Mouse (Mus musculus): ENCODE results near the gene Nfib. TPM values are rescaled to one million over a fixed set of nuclear protein-coding genes. Genes with fewer than 3 reads are reported as not detected.

The Nfib gene
- polyA plus RNA-seq, 1 experiment from 2014 or later: 59.0 TPM

GRCm38 (mm10) chr4:82715833-82716232 lies 10.3 kb upstream of the Nfib start:
- no peaks in the 10 kb centered on the region for H3K4me1 ChIP-seq (ENCODE audit: control insufficient read depth, insufficient read depth, low read length)
- H3K9ac ChIP-seq (ENCODE audit: low read depth, low read length): no peak overlapping the region
- no peak overlapping the region for H3K4me3 ChIP-seq (ENCODE audit: low read depth, low read length)
- no peak overlapping the region for H3K27ac ChIP-seq (ENCODE audit: low read depth, low read length)
- H3K4me2 ChIP-seq: no peak overlapping the region
- no peak for ATAC-seq (replicated peaks; ENCODE audit: insufficient number of reproducible peaks, low FRiP score, low TSS enrichment)
- no peaks in the 10 kb centered on the region for H3K27me3 ChIP-seq (ENCODE audit: control insufficient read depth, insufficient read depth, low read length)
- 73% methylated on average over 2 of the region's 2 CpGs for WGBS (ENCODE audit: insufficient replicate concordance)
- no peaks in the 10 kb centered on the region for H3K36me3 ChIP-seq (ENCODE audit: control insufficient read depth, insufficient read depth, low read length)
- H3K9me3 ChIP-seq (replicated peaks; ENCODE audit: control insufficient read depth, low read length): no peaks in the 10 kb centered on the region

GRCm38 (mm10) chr4:82711611-82712295 lies 6.2 kb upstream of the Nfib start:
- H3K36me3 ChIP-seq (ENCODE audit: control insufficient read depth, insufficient read depth, low read length): no peaks in the 10 kb centered on the region
- no peaks in the 10 kb centered on the region for H3K27me3 ChIP-seq (ENCODE audit: control insufficient read depth, insufficient read depth, low read length)
- no peak for ATAC-seq (replicated peaks; ENCODE audit: insufficient number of reproducible peaks, low FRiP score, low TSS enrichment)
- no peak overlapping the region for H3K4me2 ChIP-seq
- peaks cover 9% of the 10 kb centered on the region for H3K4me1 ChIP-seq (ENCODE audit: control insufficient read depth, insufficient read depth, low read length)
- 70% methylated on average over 7 of the region's 7 CpGs for WGBS (ENCODE audit: insufficient replicate concordance)
- H3K4me3 ChIP-seq (ENCODE audit: low read depth, low read length): no peak overlapping the region
- H3K9ac ChIP-seq (ENCODE audit: low read depth, low read length): no peak overlapping the region
- no peak overlapping the region for H3K27ac ChIP-seq (ENCODE audit: low read depth, low read length)
- H3K9me3 ChIP-seq (replicated peaks; ENCODE audit: control insufficient read depth, low read length): no peaks in the 10 kb centered on the region

GRCm38 (mm10) chr4:82709666-82710065 lies 4.1 kb upstream of the Nfib start:
- H3K9me3 ChIP-seq (replicated peaks; ENCODE audit: control insufficient read depth, low read length): no peaks in the 10 kb centered on the region
- H3K27ac ChIP-seq (ENCODE audit: low read depth, low read length): no peak overlapping the region
- H3K27me3 ChIP-seq (ENCODE audit: control insufficient read depth, insufficient read depth, low read length): no peaks in the 10 kb centered on the region
- ATAC-seq (replicated peaks; ENCODE audit: insufficient number of reproducible peaks, low FRiP score, low TSS enrichment): no peak
- no peaks in the 10 kb centered on the region for H3K36me3 ChIP-seq (ENCODE audit: control insufficient read depth, insufficient read depth, low read length)
- no peak overlapping the region for H3K9ac ChIP-seq (ENCODE audit: low read depth, low read length)
- H3K4me3 ChIP-seq (ENCODE audit: low read depth, low read length): no peak overlapping the region
- peaks cover 22% of the 10 kb centered on the region for H3K4me1 ChIP-seq (ENCODE audit: control insufficient read depth, insufficient read depth, low read length)
- no peak overlapping the region for H3K4me2 ChIP-seq
- 41% methylated on average over 6 of the region's 6 CpGs for WGBS (ENCODE audit: insufficient replicate concordance)

- Histone ChIP-seq H3K4me3 (ENCODE audit: low read depth, low read length) (no peak overlapping the region), H3K4me2 (no peak overlapping the region), H3K36me3 (ENCODE audit: control insufficient read depth, insufficient read depth, low read length) (no peaks in the 10 kb centered on the region), H3K9ac (ENCODE audit: low read depth, low read length) (no peak overlapping the region), H3K27me3 (ENCODE audit: control insufficient read depth, insufficient read depth, low read length) (no peaks in the 10 kb centered on the region), H3K4me1 (ENCODE audit: control insufficient read depth, insufficient read depth, low read length) (peaks cover 32% of the 10 kb centered on the region), H3K9me3 (replicated peaks; ENCODE audit: control insufficient read depth, low read length) (no peaks in the 10 kb centered on the region), H3K27ac (ENCODE audit: low read depth, low read length) (no peak overlapping the region)
- no peak for ATAC-seq (replicated peaks; ENCODE audit: insufficient number of reproducible peaks, low FRiP score, low TSS enrichment)
- 68% methylated on average over 2 of the region's 2 CpGs for WGBS (ENCODE audit: insufficient replicate concordance)
These were observed 462 bp upstream of the Nfib start for GRCm38 (mm10) chr4:82706012-82706411.

GRCm38 (mm10) chr4:82704079-82704830 lies 1.3 kb downstream of the Nfib start:
- Histone ChIP-seq H3K9ac (ENCODE audit: low read depth, low read length) (no peak overlapping the region), H3K27me3 (ENCODE audit: control insufficient read depth, insufficient read depth, low read length) (no peaks in the 10 kb centered on the region), H3K4me1 (ENCODE audit: control insufficient read depth, insufficient read depth, low read length) (peaks cover 29% of the 10 kb centered on the region), H3K27ac (ENCODE audit: low read depth, low read length) (no peak overlapping the region; the same call in 1 of the 2 replicates), H3K9me3 (replicated peaks; ENCODE audit: control insufficient read depth, low read length) (no peaks in the 10 kb centered on the region), H3K4me3 (ENCODE audit: low read depth, low read length) (no peak overlapping the region), H3K36me3 (ENCODE audit: control insufficient read depth, insufficient read depth, low read length) (no peaks in the 10 kb centered on the region), H3K4me2 (no peak overlapping the region)
- WGBS (ENCODE audit: insufficient replicate concordance): 74% methylated on average over 19 of the region's 19 CpGs
- no peak for ATAC-seq (replicated peaks; ENCODE audit: insufficient number of reproducible peaks, low FRiP score, low TSS enrichment)

GRCm38 (mm10) chr4:82702808-82703207 lies 2.7 kb downstream of the Nfib start:
- no peak for ATAC-seq (replicated peaks; ENCODE audit: insufficient number of reproducible peaks, low FRiP score, low TSS enrichment)
- H3K4me3 ChIP-seq (ENCODE audit: low read depth, low read length): no peak overlapping the region
- no peak overlapping the region for H3K9ac ChIP-seq (ENCODE audit: low read depth, low read length)
- H3K36me3 ChIP-seq (ENCODE audit: control insufficient read depth, insufficient read depth, low read length): no peaks in the 10 kb centered on the region
- peaks cover 25% of the 10 kb centered on the region for H3K4me1 ChIP-seq (ENCODE audit: control insufficient read depth, insufficient read depth, low read length)
- H3K27me3 ChIP-seq (ENCODE audit: control insufficient read depth, insufficient read depth, low read length): no peaks in the 10 kb centered on the region
- H3K27ac ChIP-seq (ENCODE audit: low read depth, low read length): no peak overlapping the region
- no peak overlapping the region for H3K4me2 ChIP-seq
- WGBS (ENCODE audit: insufficient replicate concordance): 56% methylated on average over 6 of the region's 6 CpGs
- H3K9me3 ChIP-seq (replicated peaks; ENCODE audit: control insufficient read depth, low read length): no peaks in the 10 kb centered on the region

- no peaks in the 10 kb centered on the region for H3K27me3 ChIP-seq (ENCODE audit: control insufficient read depth, insufficient read depth, low read length)
- H3K4me2 ChIP-seq: no peak overlapping the region
- 63% methylated on average over 11 of the region's 11 CpGs for WGBS (ENCODE audit: insufficient replicate concordance)
- H3K27ac ChIP-seq (ENCODE audit: low read depth, low read length): no peak overlapping the region
- H3K4me3 ChIP-seq (ENCODE audit: low read depth, low read length): no peak overlapping the region
- H3K36me3 ChIP-seq (ENCODE audit: control insufficient read depth, insufficient read depth, low read length): no peaks in the 10 kb centered on the region
- H3K9ac ChIP-seq (ENCODE audit: low read depth, low read length): no peak overlapping the region
- no peak for ATAC-seq (replicated peaks; ENCODE audit: insufficient number of reproducible peaks, low FRiP score, low TSS enrichment)
- H3K9me3 ChIP-seq (replicated peaks; ENCODE audit: control insufficient read depth, low read length): no peaks in the 10 kb centered on the region
- H3K4me1 ChIP-seq (ENCODE audit: control insufficient read depth, insufficient read depth, low read length): peaks cover 16% of the 10 kb centered on the region
These were observed 6.0 kb downstream of the Nfib start for GRCm38 (mm10) chr4:82699504-82699903.

- H3K27ac ChIP-seq (ENCODE audit: low read depth, low read length): no peak overlapping the region
- no peaks in the 10 kb centered on the region for H3K36me3 ChIP-seq (ENCODE audit: control insufficient read depth, insufficient read depth, low read length)
- peaks cover 12% of the 10 kb centered on the region for H3K4me1 ChIP-seq (ENCODE audit: control insufficient read depth, insufficient read depth, low read length)
- H3K9ac ChIP-seq (ENCODE audit: low read depth, low read length): no peak overlapping the region
- H3K4me3 ChIP-seq (ENCODE audit: low read depth, low read length): no peak overlapping the region
- no peaks in the 10 kb centered on the region for H3K9me3 ChIP-seq (replicated peaks; ENCODE audit: control insufficient read depth, low read length)
- H3K27me3 ChIP-seq (ENCODE audit: control insufficient read depth, insufficient read depth, low read length): no peaks in the 10 kb centered on the region
- 87% methylated on average over 12 of the region's 12 CpGs for WGBS (ENCODE audit: insufficient replicate concordance)
- no peak overlapping the region for H3K4me2 ChIP-seq
- ATAC-seq (replicated peaks; ENCODE audit: insufficient number of reproducible peaks, low FRiP score, low TSS enrichment): no peak
These were observed 6.9 kb downstream of the Nfib start for GRCm38 (mm10) chr4:82698616-82699015.
